Mouse (Mus musculus): ENCODE data around the gene Ddx46. TPM values are rescaled to one million over a fixed set of nuclear protein-coding genes. Genes with fewer than 3 reads are reported as not detected.
A peak's percentile ranks its signal among the peaks of the same experiment; 100 is the strongest.
"Not testable (repeated sequence)": the region's sequence is repeated elsewhere in the genome, so short reads cannot be mapped to it uniquely, and the experiment has no call there.

Gene Ddx46
- polyA plus RNA-seq, 1 experiment from 2014 or later: 25.7 TPM

GRCm38 (mm10) chr13:55677364-55677763, 42.5 kb downstream of the Ddx46 start:
- no peak overlapping the region for H3K9ac ChIP-seq (ENCODE audit: low read depth, low read length)
- H3K36me3 ChIP-seq (ENCODE audit: control insufficient read depth, insufficient read depth, low read length): peaks cover 48% of the 10 kb centered on the region
- no peak overlapping the region for H3K4me2 ChIP-seq (ENCODE audit: low read length)
- no peaks in the 10 kb centered on the region for H3K9me3 ChIP-seq (replicated peaks; ENCODE audit: control insufficient read depth, low read length, poor library complexity, severe bottlenecking)
- whole genome bisulfite sequencing: 94% methylated on average over 8 of the region's 8 CpGs
- H3K4me3 ChIP-seq (ENCODE audit: low read depth, low read length): no peak overlapping the region
- ATAC-seq: no peak
- no peaks in the 10 kb centered on the region for H3K27me3 ChIP-seq (ENCODE audit: control insufficient read depth, insufficient read depth, low read depth, low read length)
- no peak overlapping the region for H3K27ac ChIP-seq (ENCODE audit: low read length)
- no peaks in the 10 kb centered on the region for H3K4me1 ChIP-seq (ENCODE audit: control insufficient read depth, insufficient read depth, low read length)

- no peak overlapping the region for H3K4me3 ChIP-seq (ENCODE audit: low read depth, low read length)
- H3K9ac ChIP-seq (ENCODE audit: low read depth, low read length): no peak overlapping the region
- H3K4me2 ChIP-seq (ENCODE audit: low read length): no peak overlapping the region
- H3K36me3 ChIP-seq (ENCODE audit: control insufficient read depth, insufficient read depth, low read length): peaks cover 20% of the 10 kb centered on the region
- WGBS: 84% methylated on average over 9 of the region's 9 CpGs
- no peaks in the 10 kb centered on the region for H3K27me3 ChIP-seq (ENCODE audit: control insufficient read depth, insufficient read depth, low read depth, low read length)
- no peak for ATAC-seq
- no peaks in the 10 kb centered on the region for H3K9me3 ChIP-seq (replicated peaks; ENCODE audit: control insufficient read depth, low read length, poor library complexity, severe bottlenecking)
- H3K4me1 ChIP-seq (ENCODE audit: control insufficient read depth, insufficient read depth, low read length): no peaks in the 10 kb centered on the region
- H3K27ac ChIP-seq (ENCODE audit: low read length): no peak overlapping the region
Measured at GRCm38 (mm10) chr13:55682201-55682600, 47.4 kb downstream of the Ddx46 start.

- no peaks in the 10 kb centered on the region for H3K4me1 ChIP-seq (ENCODE audit: control insufficient read depth, insufficient read depth, low read length)
- H3K27ac ChIP-seq (ENCODE audit: low read length): no peak overlapping the region
- H3K27me3 ChIP-seq (ENCODE audit: control insufficient read depth, insufficient read depth, low read depth, low read length): no peaks in the 10 kb centered on the region
- no peak for ATAC-seq
- peaks cover 9% of the 10 kb centered on the region for H3K36me3 ChIP-seq (ENCODE audit: control insufficient read depth, insufficient read depth, low read length)
- no peak overlapping the region for H3K4me3 ChIP-seq (ENCODE audit: low read depth, low read length)
- no peak overlapping the region for H3K9ac ChIP-seq (ENCODE audit: low read depth, low read length)
- no peak overlapping the region for H3K4me2 ChIP-seq (ENCODE audit: low read length)
- WGBS: 97% methylated on average over 3 of the region's 3 CpGs
- no peaks in the 10 kb centered on the region for H3K9me3 ChIP-seq (replicated peaks; ENCODE audit: control insufficient read depth, low read length, poor library complexity, severe bottlenecking)
Measured at GRCm38 (mm10) chr13:55683581-55683980, 48.8 kb downstream of the Ddx46 start.

- Histone ChIP-seq H3K36me3 (ENCODE audit: control insufficient read depth, insufficient read depth, low read length) (no peaks in the 10 kb centered on the region), H3K9me3 (replicated peaks; ENCODE audit: control insufficient read depth, low read length, poor library complexity, severe bottlenecking) (no peaks in the 10 kb centered on the region), H3K9ac (ENCODE audit: low read depth, low read length) (peak overlapping the region; percentile 30; the same call in 1 of the 2 replicates), H3K4me3 (ENCODE audit: low read depth, low read length) (no peak overlapping the region), H3K4me1 (ENCODE audit: control insufficient read depth, insufficient read depth, low read length) (no peaks in the 10 kb centered on the region), H3K4me2 (ENCODE audit: low read length) (no peak overlapping the region), H3K27ac (ENCODE audit: low read length) (peak overlapping the region; percentile 52; the same call in 1 of the 2 replicates), H3K27me3 (ENCODE audit: control insufficient read depth, insufficient read depth, low read depth, low read length) (no peaks in the 10 kb centered on the region)
- WGBS: 70% methylated on average over 9 of the region's 9 CpGs
- ATAC-seq: peak; percentile 60; the same call in 1 of the 2 replicates
Measured at GRCm38 (mm10) chr13:55686107-55686633, 51.3 kb downstream of the Ddx46 start.

- no peak overlapping the region for H3K9ac ChIP-seq (ENCODE audit: low read depth, low read length)
- WGBS: 16% methylated on average over 4 of the region's 4 CpGs
- H3K4me3 ChIP-seq (ENCODE audit: low read depth, low read length): no peak overlapping the region
- H3K27me3 ChIP-seq (ENCODE audit: control insufficient read depth, insufficient read depth, low read depth, low read length): no peaks in the 10 kb centered on the region
- no peak overlapping the region for H3K4me2 ChIP-seq (ENCODE audit: low read length)
- H3K4me1 ChIP-seq (ENCODE audit: control insufficient read depth, insufficient read depth, low read length): no peaks in the 10 kb centered on the region
- no peak overlapping the region; the same call in 1 of the 2 replicates for H3K27ac ChIP-seq (ENCODE audit: low read length)
- H3K9me3 ChIP-seq (replicated peaks; ENCODE audit: control insufficient read depth, low read length, poor library complexity, severe bottlenecking): no peaks in the 10 kb centered on the region
- H3K36me3 ChIP-seq (ENCODE audit: control insufficient read depth, insufficient read depth, low read length): no peaks in the 10 kb centered on the region
- no peak for ATAC-seq
Measured at GRCm38 (mm10) chr13:55687927-55688602, 53.2 kb downstream of the Ddx46 start.

- peak within 1 kb of the TSS; percentile 60 for H3K4me2 ChIP-seq (ENCODE audit: low read length)
- peak within 1 kb of the TSS; percentile 96 for H3K4me3 ChIP-seq (ENCODE audit: low read depth, low read length)
- peak within 1 kb of the TSS; percentile 97 for H3K27ac ChIP-seq (ENCODE audit: low read length)
- H3K4me1 ChIP-seq (ENCODE audit: control insufficient read depth, insufficient read depth, low read length): peaks cover 16% of the 10 kb centered on the region
- no peaks in the 10 kb centered on the region for H3K36me3 ChIP-seq (ENCODE audit: control insufficient read depth, insufficient read depth, low read length)
- peak within 1 kb of the TSS; percentile 100 for H3K9ac ChIP-seq (ENCODE audit: low read depth, low read length)
- ATAC-seq: peak; percentile 98
- H3K9me3 ChIP-seq (replicated peaks; ENCODE audit: control insufficient read depth, low read length, poor library complexity, severe bottlenecking): no peaks in the 10 kb centered on the region
- 2% methylated on average over 49 of the region's 51 CpGs for WGBS
- H3K27me3 ChIP-seq (ENCODE audit: control insufficient read depth, insufficient read depth, low read depth, low read length): no peaks in the 10 kb centered on the region
Measured at GRCm38 (mm10) chr13:55692535-55693242, 57.9 kb downstream of the Ddx46 start, which contains the start of gene B230219D22Rik. Gene B230219D22Rik (plus strand): TSS chr13:55693124.

GRCm38 (mm10) chr13:55693243-55693721, 58.5 kb downstream of the Ddx46 start:
- Histone ChIP-seq H3K9ac (ENCODE audit: low read depth, low read length) (peak overlapping the region; percentile 100), H3K4me3 (ENCODE audit: low read depth, low read length) (peak overlapping the region; percentile 96), H3K27me3 (ENCODE audit: control insufficient read depth, insufficient read depth, low read depth, low read length) (no peaks in the 10 kb centered on the region), H3K36me3 (ENCODE audit: control insufficient read depth, insufficient read depth, low read length) (no peaks in the 10 kb centered on the region), H3K4me1 (ENCODE audit: control insufficient read depth, insufficient read depth, low read length) (peaks cover 16% of the 10 kb centered on the region), H3K9me3 (replicated peaks; ENCODE audit: control insufficient read depth, low read length, poor library complexity, severe bottlenecking) (no peaks in the 10 kb centered on the region), H3K27ac (ENCODE audit: low read length) (peak overlapping the region; percentile 97), H3K4me2 (ENCODE audit: low read length) (peak overlapping the region; percentile 53)
- under 1% methylated on average over 46 of the region's 70 CpGs for whole genome bisulfite sequencing
- peak; percentile 88 for ATAC-seq

GRCm38 (mm10) chr13:55694110-55694509, 59.3 kb downstream of the Ddx46 start:
- no peak overlapping the region for H3K27ac ChIP-seq (ENCODE audit: low read length)
- WGBS: 21% methylated on average over 8 of the region's 8 CpGs

GRCm38 (mm10) chr13:55695989-55696388, 61.2 kb downstream of the Ddx46 start:
- peaks cover 16% of the 10 kb centered on the region for H3K4me1 ChIP-seq (ENCODE audit: control insufficient read depth, insufficient read depth, low read length)
- ATAC-seq; H3K4me2 ChIP-seq (ENCODE audit: low read length); H3K9ac ChIP-seq (ENCODE audit: low read depth, low read length); H3K27me3 ChIP-seq (ENCODE audit: control insufficient read depth, insufficient read depth, low read depth, low read length); H3K9me3 ChIP-seq (replicated peaks; ENCODE audit: control insufficient read depth, low read length, poor library complexity, severe bottlenecking); H3K4me3 ChIP-seq (ENCODE audit: low read depth, low read length); H3K27ac ChIP-seq (ENCODE audit: low read length): not testable (repeated sequence)
- no CpG with 5 or more reads among the region's 3 CpGs for WGBS
- peaks cover 14% of the 10 kb centered on the region for H3K36me3 ChIP-seq (ENCODE audit: control insufficient read depth, insufficient read depth, low read length)

More at GRCm38 (mm10) chr13:55694110-55694509, 59.3 kb downstream of the Ddx46 start:
- Histone ChIP-seq H3K36me3 (ENCODE audit: control insufficient read depth, insufficient read depth, low read length) (peaks cover 2% of the 10 kb centered on the region), H3K9me3 (replicated peaks; ENCODE audit: control insufficient read depth, low read length, poor library complexity, severe bottlenecking) (no peaks in the 10 kb centered on the region), H3K4me3 (ENCODE audit: low read depth, low read length) (peak overlapping the region; percentile 96), H3K9ac (ENCODE audit: low read depth, low read length) (peak overlapping the region; percentile 100), H3K27me3 (ENCODE audit: control insufficient read depth, insufficient read depth, low read depth, low read length) (no peaks in the 10 kb centered on the region), H3K4me2 (ENCODE audit: low read length) (peak overlapping the region; percentile 53), H3K4me1 (ENCODE audit: control insufficient read depth, insufficient read depth, low read length) (peaks cover 16% of the 10 kb centered on the region)
- no peak for ATAC-seq
